Mouse (Mus musculus) left cerebral cortex, adult 8-10 months (tissue): ENCODE measurements around the gene Stn1. TPM values are rescaled to one million over a fixed set of nuclear protein-coding genes. Genes with fewer than 3 reads are reported as not detected.
"Not testable (repeated sequence)": the region's sequence is repeated elsewhere in the genome, so short reads cannot be mapped to it uniquely, and the experiment has no call there.

Experiments
- DNase-seq, 2 experiments: peaks; one replicate each; pipeline ENCODE4 v3.0.0; 2022; ENCODE audit warnings: low spot score in 2 of 2
- total RNA-seq, 4 experiments: library from RNA; stranded (reverse); gene quantifications; 2 replicates each; pipeline ENCODE4 v1.2.4; 2022

Gene Stn1
- total RNA-seq = 10 to 100 TPM; 22.5 to 29.1 (median 25.3) TPM

DNA sequence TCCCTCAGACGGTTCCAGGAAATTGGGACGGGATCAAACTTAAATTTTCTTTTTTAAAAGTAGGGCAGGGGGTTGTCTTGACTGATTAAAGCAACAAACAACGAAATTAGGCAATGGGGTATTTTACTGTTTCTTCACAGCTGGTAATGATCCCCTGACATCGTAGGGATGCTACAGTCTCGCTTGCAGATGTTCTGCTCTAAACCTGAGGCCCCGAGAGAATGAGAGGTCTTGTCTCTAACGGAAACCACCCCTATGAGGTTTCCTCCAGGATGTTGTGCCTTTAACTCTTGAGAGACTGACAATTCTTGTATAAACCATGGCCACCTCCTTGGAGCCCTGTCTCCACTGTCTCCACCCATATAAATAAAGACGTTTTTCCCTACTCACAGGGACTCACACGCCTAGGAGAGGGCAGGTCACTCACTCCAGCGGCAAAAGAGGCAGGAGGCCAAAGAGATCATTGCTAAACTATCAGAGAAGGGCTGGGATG lies at the start of gene Stn1:
Gene Stn1, minus strand, starts transcription at position 208 of the 493 bp plus-strand sequence.
- DNase-seq = peak in 1 of 2 experiments; percentile 22

DNA sequence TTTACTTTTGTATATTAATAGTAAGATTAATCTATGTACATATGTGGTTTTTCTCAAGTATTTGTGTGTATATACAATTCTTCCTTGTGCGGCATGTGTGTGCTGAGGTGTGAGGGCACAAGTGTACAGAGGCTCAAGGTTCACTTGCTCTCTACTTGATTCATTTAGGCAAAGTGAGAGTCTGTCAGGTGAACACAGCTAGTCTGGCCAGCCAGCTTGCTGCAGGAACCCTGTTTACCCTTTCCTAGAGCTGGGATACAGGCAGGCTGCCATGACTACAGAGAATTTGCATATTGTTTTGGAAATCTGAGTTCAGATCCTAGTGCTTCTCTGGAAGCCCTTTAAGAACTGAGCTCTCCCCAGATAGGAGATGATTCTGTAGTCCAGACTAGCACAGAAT lies 49.7 kb upstream of the Stn1 start:
- no peak for DNase-seq

DNA sequence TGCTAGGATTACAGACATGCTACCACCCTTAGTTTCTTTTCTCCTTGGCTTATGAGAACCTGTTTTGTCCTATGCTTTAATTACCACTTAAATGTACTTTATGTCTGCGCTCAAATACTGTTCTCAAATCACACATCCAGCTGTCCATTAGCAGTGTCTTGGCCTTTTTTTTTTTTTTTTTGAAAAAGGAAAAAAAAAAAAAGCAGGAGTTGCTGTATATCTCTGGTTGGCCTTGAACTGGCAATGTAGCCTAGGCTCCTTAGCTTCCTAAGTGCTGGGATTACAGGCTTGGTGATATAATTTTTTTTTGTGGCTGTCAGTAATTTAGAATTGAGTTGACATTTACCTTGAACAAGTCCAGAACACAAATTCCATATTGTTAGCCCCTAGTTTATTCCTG lies 48.5 kb upstream of the Stn1 start:
- no peak for DNase-seq

DNA sequence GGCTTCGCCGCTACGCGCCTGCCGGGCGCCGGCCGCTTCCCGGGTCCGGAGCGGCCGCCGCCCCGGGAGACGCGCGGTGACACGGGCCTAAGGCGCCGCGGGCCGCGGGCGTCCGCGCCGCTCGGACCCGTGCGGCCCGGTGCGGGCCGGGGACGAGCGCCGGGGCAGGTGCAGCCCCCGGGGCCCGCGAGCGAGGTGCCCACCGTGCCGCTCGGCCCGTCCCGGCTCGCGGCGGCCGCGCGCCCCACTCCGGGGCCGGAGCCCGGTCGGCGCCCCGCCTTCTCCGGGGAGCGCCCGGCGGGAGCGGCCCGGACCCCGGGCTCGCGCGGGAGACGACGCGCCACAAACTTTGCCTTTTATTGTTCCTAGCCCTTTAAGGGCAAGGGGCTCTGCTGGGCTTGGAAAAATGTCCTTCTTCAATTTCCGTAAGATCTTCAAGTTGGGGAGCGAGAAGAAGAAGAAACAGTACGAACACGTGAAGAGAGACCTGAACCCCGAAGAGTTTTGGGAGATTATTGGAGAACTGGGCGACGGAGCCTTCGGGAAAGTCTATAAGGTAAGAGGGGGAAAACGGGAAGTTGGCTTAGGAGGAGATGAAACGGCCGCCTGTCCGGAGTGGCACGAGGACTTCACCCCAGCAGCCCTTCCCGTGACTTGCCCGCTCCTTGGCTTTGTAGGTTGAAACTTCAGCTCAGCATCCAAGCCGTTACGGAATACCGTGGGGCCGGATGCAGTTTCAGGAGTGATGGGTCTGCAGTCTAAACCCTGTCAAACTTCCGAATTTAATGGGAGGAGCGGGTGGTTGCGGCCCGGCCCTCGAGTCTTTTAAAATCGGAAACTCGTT lies 42.7 kb upstream of the Stn1 start:
- peak in 1 of 2 experiments; percentile 13 for DNase-seq

DNA sequence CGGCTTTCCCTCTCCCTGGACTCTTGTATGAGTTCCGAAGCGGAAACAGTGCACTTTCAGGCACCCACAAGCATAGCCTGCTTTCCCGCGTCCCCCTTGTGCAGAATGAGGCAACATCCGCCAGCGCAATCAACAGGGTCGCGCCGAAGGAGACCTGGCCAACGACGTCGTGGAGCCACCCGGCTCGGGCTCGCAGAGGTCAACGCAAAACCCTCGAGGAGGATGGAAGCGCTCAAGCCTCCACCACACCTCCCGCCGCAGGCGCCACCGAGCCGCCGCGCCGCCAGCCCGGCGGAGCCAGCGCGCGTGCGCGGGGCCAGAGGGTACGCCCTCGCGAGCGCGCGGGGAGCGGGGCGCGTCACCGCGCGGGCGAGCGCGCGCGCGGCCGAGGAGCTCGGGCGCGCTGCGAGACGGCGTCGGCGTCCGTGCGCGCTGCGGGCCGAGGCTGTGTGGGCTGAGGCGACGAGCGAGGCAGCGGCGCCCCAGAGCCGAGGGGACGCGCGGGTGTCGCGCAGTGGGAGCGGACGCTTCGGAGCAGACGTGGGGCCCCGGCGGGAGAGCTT lies 42.0 kb upstream of the Stn1 start, which contains the start of gene Slk:
Gene Slk, plus strand, starts transcription at position 454 of the 563 bp plus-strand sequence.
- DNase-seq = peak; percentile 72 to 74

DNA sequence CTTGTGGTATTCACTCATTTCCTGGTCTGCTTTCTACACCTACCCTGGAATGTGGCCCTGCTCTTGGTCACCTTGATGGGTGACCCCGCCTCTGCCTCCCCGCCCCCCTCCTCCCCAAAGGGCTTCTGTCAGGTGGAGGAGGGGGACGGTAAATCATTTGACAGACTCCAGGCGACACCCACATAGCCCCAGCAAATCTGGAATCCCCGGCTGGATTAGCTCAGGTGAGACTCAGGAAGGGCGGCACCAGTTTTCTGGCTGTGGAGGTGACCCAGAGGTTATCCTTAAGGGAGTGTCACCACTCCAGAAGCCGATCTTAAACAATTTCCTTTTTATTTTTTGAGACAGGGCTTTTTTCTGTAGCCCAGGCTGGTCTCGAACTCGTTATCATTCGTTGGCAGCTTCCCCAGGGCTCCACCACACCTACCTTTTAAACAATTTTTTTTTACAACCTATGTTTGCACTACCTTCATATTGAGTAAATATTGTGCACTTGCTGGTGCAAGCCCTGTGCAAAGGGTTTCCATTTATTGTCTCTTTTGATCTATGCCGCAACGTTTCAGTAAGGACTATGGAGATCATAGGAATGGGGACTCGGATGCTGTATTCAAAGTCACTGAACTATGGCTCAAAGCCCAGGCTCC lies 41.4 kb upstream of the Stn1 start:
- DNase-seq = no peak

DNA sequence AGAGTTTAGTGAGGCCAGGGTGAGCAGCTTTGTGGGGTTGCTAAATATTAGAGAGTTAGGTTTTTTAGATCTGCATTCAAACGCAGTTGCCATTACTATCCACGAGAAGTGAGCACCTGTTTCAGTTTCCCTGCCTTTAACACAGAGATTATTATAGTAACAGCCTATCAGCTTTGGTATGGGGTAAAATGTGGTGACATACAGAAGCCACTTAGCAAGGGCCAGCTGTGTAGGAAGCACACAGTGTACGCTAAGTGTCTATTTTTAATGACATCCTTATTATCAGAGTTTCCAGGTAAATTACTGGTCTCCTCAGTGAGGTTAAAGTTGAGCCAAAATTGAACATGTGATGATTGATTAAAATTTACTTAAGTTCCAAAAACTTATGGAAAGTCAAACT lies 36.4 kb upstream of the Stn1 start:
- DNase-seq = no peak

DNA sequence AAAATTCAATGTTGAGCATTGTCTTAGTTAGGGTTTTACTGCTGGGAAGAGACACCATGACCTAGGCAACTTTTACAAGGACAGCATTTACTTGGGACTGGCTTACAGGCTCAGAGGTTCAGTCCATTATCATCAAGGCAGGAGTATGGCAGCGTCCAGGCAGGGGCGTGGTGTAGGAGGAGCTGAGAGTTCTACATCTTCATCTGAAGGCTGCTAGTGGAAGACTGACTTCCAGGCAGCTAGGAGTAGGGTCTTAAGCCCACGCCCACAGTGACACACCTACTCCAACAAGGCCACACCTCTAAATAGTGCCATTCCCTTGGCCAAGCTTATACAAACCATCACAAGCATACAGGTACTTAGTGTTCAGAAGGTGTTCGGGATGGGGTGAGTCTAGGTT lies 34.7 kb upstream of the Stn1 start:
- DNase-seq = not testable (repeated sequence)

DNA sequence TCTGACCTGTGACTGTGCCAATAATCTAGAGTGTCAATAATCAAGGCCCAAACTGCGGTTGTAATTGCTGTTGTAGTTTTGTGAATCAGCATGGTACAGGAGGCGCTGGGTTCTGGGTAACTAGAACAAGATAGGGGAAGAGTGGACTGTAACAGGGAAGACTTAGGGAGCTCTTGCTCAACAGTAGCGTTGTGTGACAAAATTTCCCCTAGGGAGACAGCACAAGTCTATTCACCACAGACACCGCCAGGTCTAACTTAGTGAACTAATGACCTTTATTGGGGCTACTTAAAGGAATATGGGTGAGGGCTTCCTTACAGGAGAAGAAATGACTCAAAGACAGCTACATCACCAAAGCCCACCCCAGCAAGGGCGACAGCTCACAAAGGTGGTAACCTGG lies 32.7 kb upstream of the Stn1 start:
- DNase-seq = no peak

DNA sequence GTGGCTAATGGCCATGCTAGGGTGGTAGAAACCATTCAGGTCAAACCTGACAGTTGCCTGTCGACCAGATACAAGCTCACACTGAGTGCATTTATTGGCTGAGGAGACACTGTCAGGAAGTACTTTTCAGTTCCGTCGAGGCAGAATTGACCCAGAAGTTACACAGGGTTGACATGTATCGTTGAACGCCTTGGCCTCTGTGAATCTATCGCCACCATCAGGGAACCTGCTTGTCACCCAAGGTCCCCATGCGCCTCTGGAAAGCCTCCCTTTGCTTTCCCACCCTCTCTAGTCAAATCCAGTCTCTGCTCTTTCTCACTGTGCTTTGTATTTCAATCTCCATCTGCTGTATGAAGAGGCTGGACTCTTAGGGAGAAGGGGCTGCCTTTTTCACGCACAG lies 28.7 kb upstream of the Stn1 start:
- no peak for DNase-seq

DNA sequence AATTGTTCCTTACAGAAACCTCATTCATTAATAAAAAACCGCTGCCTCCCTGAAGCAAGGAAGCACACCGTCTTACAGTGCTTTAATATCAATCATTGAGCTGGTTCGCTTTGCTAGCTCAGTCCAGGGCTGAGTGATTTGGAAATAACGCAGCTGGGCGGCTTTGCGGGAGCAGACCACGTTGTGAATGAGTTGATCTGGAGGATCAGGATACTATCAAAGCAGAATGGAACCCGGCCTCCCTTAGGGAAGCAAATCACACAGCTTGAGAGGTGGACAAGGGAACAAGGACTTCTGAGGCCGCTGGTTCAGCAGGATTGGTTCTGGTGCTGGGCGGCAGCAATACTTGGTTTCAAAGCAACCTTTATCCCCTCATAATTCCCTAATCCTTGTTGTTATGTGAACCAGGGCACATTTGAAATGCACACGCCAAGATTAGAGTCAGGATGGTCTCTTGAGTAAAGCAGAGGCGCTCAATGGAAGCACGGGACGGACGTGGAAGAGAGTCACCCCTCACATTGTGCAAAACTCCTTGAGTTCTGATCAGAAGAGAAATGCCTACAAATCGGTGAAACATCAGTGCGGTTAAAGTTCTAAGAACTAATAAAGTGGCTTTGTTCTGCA lies 27.8 kb upstream of the Stn1 start:
- no peak for DNase-seq

DNA sequence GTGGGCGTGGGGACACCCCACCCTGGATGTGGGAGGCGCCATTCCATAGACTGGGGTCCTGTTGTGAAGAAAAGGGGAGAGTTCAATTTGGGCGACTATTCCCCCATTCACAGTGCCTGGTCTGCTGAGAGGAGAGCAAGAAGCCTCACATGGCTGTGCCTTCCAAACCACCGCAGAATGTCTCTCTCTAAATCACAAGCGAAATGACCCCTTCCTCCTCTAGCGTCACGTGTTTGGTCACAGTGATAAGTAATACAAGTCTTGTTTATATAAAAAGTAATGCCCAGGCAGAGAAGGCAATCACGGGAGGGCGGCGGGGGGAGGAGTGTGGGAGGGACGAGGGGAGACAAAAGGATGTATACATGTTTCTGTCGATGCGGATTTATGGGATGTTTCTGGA lies 26.4 kb upstream of the Stn1 start:
- DNase-seq = no peak

DNA sequence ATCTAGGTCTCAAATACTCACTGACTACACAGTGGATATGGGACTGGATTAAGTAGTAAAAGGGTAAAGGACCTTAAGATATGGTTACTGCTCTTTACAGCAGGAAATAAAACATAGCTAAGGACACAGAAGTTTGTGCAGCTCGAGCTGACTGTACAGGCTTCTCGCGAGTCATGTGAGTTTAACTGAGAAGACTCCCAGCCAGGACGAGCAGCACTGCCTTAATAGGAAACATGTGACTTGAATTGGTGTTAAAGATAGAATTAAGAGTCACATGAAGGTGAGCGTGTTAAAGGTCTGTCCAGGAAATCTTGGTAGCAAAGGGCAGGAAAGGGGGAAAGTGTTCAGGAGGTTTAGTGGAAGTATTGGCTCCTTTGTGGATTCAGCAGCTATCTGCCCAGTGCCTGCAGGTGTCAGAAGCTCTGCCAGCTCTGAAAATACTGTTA lies 24.7 kb upstream of the Stn1 start:
- no peak for DNase-seq

DNA sequence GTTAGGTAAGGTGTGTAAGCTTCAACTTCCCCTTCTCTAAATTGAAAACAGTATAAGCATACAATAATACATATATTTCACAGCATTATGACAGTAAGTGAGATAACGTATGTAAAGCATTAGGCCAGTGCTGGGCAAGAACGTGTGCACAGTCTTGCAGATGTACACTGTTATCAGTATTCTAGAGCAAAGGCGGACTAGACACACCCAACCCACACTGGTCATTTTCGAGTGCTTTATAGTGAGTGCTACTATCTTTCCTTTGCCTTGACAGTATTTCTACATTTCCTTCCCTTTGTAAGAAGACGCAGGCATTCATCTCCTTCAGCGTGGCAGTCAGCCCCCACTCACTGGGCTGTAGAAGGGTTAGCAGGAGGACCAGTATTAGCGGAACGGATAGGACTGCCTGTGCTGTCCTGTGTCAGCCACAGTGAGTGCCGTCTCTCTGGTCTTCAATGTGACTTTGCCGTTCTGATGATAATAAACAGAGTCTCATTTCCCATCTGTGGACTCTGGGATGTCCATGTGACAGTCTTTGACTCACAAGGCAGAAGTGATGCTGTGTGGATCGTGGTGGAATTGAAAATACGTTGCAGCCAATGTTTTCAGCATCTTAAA lies 23.3 kb upstream of the Stn1 start:
- DNase-seq = no peak

DNA sequence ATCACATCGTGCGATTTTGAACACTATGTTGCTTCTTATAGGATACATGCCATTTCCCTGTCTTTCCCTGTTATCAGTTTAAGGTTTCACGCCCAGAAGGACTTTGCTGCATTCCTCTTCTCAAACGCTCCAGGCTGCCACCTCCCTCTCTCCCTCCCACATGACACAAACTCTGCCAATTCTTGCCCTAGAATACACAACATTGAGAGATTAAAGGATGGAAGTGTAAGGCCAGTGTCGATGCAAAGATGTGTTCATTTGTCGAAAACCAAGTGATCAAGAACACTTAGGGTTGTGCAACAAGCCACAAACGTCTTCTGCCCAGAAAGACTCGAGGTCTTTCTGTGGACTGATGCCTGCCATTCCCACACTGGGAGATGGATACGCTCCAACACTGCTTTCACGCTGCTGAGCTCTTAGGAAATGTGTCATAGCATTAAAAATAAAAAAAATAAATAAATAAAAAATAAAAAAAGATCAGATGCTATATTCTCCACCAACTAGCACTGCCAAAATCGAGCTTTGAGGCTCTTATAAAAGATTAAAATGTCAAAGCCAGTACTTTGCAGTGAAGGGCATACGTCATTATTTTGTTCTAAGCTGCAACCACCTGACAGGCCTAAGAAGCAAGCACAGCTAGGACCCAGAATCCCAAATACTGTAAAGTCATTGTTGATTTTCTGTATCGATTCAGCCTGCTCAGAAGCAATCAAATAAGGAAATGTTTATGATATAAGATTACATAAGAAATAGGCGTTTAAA lies 22.6 kb upstream of the Stn1 start:
- DNase-seq = peak in 1 of 2 experiments; percentile 38

DNA sequence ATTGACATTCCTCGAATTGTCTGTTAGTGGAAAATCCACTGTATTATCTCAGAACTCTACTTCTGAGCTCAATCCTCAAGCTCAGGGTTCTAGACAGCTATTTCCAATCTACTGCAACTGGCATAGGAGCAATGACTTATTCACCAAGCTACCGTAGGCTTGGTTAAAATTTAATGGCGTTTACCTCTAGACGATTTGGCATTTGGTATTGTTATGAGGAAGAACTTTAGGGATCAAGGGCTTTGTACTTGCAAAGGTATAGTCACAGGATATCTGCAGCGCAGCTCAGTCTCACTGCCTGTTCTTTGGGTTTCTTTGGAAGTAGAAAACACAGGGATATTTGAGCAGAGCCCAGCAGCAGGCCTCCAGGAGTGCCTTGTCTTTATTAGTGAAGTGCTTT lies 21.8 kb upstream of the Stn1 start:
- no peak for DNase-seq

DNA sequence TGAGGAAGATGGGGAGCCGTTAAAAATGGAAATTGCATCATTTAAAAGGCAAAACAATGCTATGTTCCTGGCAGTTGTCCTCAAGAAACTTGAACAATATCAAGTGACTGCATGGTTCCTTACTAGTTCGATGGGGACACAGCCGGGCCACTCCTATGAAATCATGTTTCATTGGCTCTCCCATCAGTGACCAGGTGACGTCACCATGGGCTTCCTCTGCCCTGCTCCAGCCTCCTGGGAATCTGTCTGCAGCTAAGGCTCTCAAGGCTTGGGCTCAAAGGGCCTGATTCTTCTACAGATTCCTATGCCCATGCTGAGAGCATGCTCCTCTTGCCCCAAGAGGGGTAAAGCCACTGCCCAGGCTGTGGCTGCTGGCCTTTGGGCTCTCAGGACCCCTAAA lies 12.3 kb upstream of the Stn1 start:
- no peak for DNase-seq

DNA sequence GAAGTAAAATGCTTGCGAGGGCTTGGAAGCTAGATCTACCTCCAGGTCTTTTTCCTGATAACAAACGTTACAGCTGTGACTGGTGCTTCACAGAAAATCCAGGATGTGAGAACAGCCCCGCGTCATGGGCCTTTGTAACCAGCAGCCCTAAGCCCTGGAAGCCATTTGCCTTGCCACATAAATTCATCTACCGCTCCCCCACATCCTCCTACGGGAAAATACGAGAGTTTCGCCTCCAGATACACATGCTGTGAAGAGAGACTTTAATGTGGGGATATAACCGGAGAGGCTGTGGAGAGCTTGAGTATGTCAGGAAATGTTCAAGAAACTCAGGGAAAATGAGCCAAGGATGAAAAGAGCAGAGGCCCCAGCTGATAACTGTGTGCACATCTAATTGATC lies 11.9 kb upstream of the Stn1 start:
- no peak for DNase-seq

DNA sequence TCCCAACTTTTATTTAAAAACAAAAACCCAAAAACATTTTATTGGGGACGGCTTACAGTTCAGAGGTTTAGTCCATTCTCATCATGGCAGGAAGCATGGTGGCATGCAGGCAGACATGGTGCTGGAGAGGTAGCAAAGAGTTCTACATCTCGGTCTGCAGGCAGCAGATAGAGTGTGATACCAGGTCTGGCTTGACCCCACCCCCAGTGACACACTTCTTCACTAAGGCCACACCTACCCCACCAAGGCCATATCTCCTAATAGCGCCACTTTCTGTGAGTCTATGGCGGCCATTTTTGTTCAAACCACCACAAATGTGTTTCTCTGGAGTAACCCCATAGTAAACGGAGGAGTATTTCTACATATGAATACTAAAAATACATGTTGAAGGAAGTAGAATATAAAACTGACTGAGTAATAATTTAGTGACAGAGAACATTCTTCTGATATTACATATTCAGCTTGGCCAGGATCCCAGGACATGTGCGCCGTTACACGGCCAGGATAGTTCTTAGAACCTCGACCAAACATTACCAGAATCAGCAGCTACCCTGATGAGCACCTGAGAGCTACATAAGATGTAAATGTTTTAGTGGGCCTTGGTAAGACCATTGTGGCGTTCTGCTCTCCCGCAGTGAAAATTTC lies 11.2 kb upstream of the Stn1 start:
- DNase-seq = no peak

DNA sequence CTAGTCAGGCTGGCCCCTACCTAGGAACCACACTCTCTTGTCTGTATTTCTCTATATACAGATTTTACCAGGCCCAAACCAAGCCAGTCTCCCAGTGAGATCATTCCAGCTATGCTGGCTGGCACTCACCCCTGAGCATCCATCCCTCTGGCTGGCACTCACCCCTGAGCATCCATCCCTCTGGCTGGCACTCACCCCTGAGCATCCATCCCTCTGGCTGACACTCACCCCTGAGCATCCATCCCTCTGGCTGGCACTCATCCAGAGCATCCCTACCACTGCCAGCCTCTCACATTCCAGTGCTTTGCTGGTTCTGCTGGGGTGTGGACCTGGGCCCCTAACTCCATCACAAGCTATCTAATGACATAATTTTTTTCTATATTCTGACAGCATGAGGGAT lies 8.2 kb upstream of the Stn1 start:
- DNase-seq = no peak
